Mouse (Mus musculus): ENCODE data around the gene Nanos3. TPM values are rescaled to one million over a fixed set of nuclear protein-coding genes. Genes with fewer than 3 reads are reported as not detected.

Nanos3 gene
- 2.3 and 2.8 TPM in 2 replicates for polyA plus RNA-seq (2012; rRNA removed)

- TF ChIP-seq POLR2A (IDR thresholded peaks at IDR 0.05; ENCODE audit: borderline replicate concordance, insufficient read depth, low read length) = no peak
- no peak for TF ChIP-seq CTCF (IDR thresholded peaks at IDR 0.05; ENCODE audit: borderline replicate concordance, insufficient read depth, low read depth, low read length)
- Histone ChIP-seq H3K27me3 (ENCODE audit: control insufficient read depth, insufficient read depth, low read length) (no peaks in the 10 kb centered on the region), H3K27ac (ENCODE audit: insufficient read depth, low read length) (peak within 1 kb of the TSS; percentile 37; the same call in 1 of the 2 replicates), H3K4me3 (replicated peaks; ENCODE audit: insufficient read depth, low read depth, low read length) (peak within 1 kb of the TSS; percentile 88), H3K4me1 (ENCODE audit: control insufficient read depth, insufficient read depth, low read length) (peaks cover 13% of the 10 kb centered on the region)
- 97% methylated on average over 7 of the region's 7 CpGs for WGBS
- DNase-seq = no peak
These were observed at the start of gene Nanos3 for GRCm38 (mm10) chr8:84185117-84185516. Gene Nanos3 (minus strand): TSS chr8:84185217.

- 80% methylated on average over 2 of the region's 2 CpGs for WGBS
- no peak overlapping the region for H3K4me3 ChIP-seq (replicated peaks; ENCODE audit: insufficient read depth, low read depth, low read length)
- no peak overlapping the region for H3K27ac ChIP-seq (ENCODE audit: insufficient read depth, low read length)
- TF ChIP-seq CTCF (IDR thresholded peaks at IDR 0.05; ENCODE audit: borderline replicate concordance, insufficient read depth, low read depth, low read length) (no peak), POLR2A (IDR thresholded peaks at IDR 0.05; ENCODE audit: borderline replicate concordance, insufficient read depth, low read length) (no peak)
- no peak for DNase-seq
- H3K4me1 ChIP-seq (ENCODE audit: control insufficient read depth, insufficient read depth, low read length) = peaks cover 6% of the 10 kb centered on the region; the same call in 1 of the 2 replicates
- H3K27me3 ChIP-seq (ENCODE audit: control insufficient read depth, insufficient read depth, low read length) = no peaks in the 10 kb centered on the region
These were observed 48.0 kb upstream of the Nanos3 start for GRCm38 (mm10) chr8:84233055-84233454.

- H3K27me3 ChIP-seq (ENCODE audit: control insufficient read depth, insufficient read depth, low read length) = no peaks in the 10 kb centered on the region
- 67% methylated on average over 17 of the region's 17 CpGs for WGBS
These were observed 45.7 kb upstream of the Nanos3 start for GRCm38 (mm10) chr8:84230735-84231134.

GRCm38 (mm10) chr8:84223322-84224029 lies 38.5 kb upstream of the Nanos3 start:
- Histone ChIP-seq H3K4me3 (replicated peaks; ENCODE audit: insufficient read depth, low read depth, low read length) (no peak overlapping the region), H3K27me3 (ENCODE audit: control insufficient read depth, insufficient read depth, low read length) (no peaks in the 10 kb centered on the region), H3K4me1 (ENCODE audit: control insufficient read depth, insufficient read depth, low read length) (no peaks in the 10 kb centered on the region; the same call in 1 of the 2 replicates), H3K27ac (ENCODE audit: insufficient read depth, low read length) (no peak overlapping the region)
- WGBS = 78% methylated on average over 21 of the region's 21 CpGs
- DNase-seq = no peak
- TF ChIP-seq CTCF (IDR thresholded peaks at IDR 0.05; ENCODE audit: borderline replicate concordance, insufficient read depth, low read depth, low read length) (no peak), POLR2A (IDR thresholded peaks at IDR 0.05; ENCODE audit: borderline replicate concordance, insufficient read depth, low read length) (no peak)

More at GRCm38 (mm10) chr8:84230735-84231134, 45.7 kb upstream of the Nanos3 start:
- TF ChIP-seq POLR2A (IDR thresholded peaks at IDR 0.05; ENCODE audit: borderline replicate concordance, insufficient read depth, low read length) (no peak), CTCF (IDR thresholded peaks at IDR 0.05; ENCODE audit: borderline replicate concordance, insufficient read depth, low read depth, low read length) (0 out of 2 replicates have a peak, but pooled peaks have one; percentile 28)
- peaks cover 5% of the 10 kb centered on the region; the same call in 1 of the 2 replicates for H3K4me1 ChIP-seq (ENCODE audit: control insufficient read depth, insufficient read depth, low read length)
- no peak overlapping the region for H3K4me3 ChIP-seq (replicated peaks; ENCODE audit: insufficient read depth, low read depth, low read length)
- H3K27ac ChIP-seq (ENCODE audit: insufficient read depth, low read length) = no peak overlapping the region
- DNase-seq = no peak

GRCm38 (mm10) chr8:84222566-84223165 lies 37.6 kb upstream of the Nanos3 start:
- TF ChIP-seq CTCF (IDR thresholded peaks at IDR 0.05; ENCODE audit: borderline replicate concordance, insufficient read depth, low read depth, low read length) = no peak
- no peak for TF ChIP-seq POLR2A (IDR thresholded peaks at IDR 0.05; ENCODE audit: borderline replicate concordance, insufficient read depth, low read length)
- no peak overlapping the region for H3K4me3 ChIP-seq (replicated peaks; ENCODE audit: insufficient read depth, low read depth, low read length)
- WGBS = 95% methylated on average over 9 of the region's 9 CpGs
- H3K27ac ChIP-seq (ENCODE audit: insufficient read depth, low read length) = no peak overlapping the region
- no peak for DNase-seq
- no peaks in the 10 kb centered on the region; the same call in 1 of the 2 replicates for H3K4me1 ChIP-seq (ENCODE audit: control insufficient read depth, insufficient read depth, low read length)
- H3K27me3 ChIP-seq (ENCODE audit: control insufficient read depth, insufficient read depth, low read length) = no peaks in the 10 kb centered on the region

- WGBS = 80% methylated on average over 7 of the region's 7 CpGs
- no peak for DNase-seq
- Histone ChIP-seq H3K4me3 (replicated peaks; ENCODE audit: insufficient read depth, low read depth, low read length) (no peak overlapping the region), H3K27ac (ENCODE audit: insufficient read depth, low read length) (no peak overlapping the region), H3K4me1 (ENCODE audit: control insufficient read depth, insufficient read depth, low read length) (no peaks in the 10 kb centered on the region; the same call in 1 of the 2 replicates), H3K27me3 (ENCODE audit: control insufficient read depth, insufficient read depth, low read length) (no peaks in the 10 kb centered on the region)
- TF ChIP-seq POLR2A (IDR thresholded peaks at IDR 0.05; ENCODE audit: borderline replicate concordance, insufficient read depth, low read length) (no peak), CTCF (IDR thresholded peaks at IDR 0.05; ENCODE audit: borderline replicate concordance, insufficient read depth, low read depth, low read length) (no peak)
These were observed 35.1 kb upstream of the Nanos3 start for GRCm38 (mm10) chr8:84220105-84220504.

- no peak for TF ChIP-seq CTCF (IDR thresholded peaks at IDR 0.05; ENCODE audit: borderline replicate concordance, insufficient read depth, low read depth, low read length)
- no peak for TF ChIP-seq POLR2A (IDR thresholded peaks at IDR 0.05; ENCODE audit: borderline replicate concordance, insufficient read depth, low read length)
- Histone ChIP-seq H3K27me3 (ENCODE audit: control insufficient read depth, insufficient read depth, low read length) (no peaks in the 10 kb centered on the region), H3K27ac (ENCODE audit: insufficient read depth, low read length) (no peak overlapping the region), H3K4me1 (ENCODE audit: control insufficient read depth, insufficient read depth, low read length) (no peaks in the 10 kb centered on the region; the same call in 1 of the 2 replicates), H3K4me3 (replicated peaks; ENCODE audit: insufficient read depth, low read depth, low read length) (no peak overlapping the region)
- DNase-seq = no peak
- 94% methylated on average over 5 of the region's 5 CpGs for WGBS
These were observed 33.1 kb upstream of the Nanos3 start for GRCm38 (mm10) chr8:84218143-84218542.
